Mouse (Mus musculus): ENCODE measurements around the gene Btg2. TPM values are rescaled to one million over a fixed set of nuclear protein-coding genes. Genes with fewer than 3 reads are reported as not detected.

The Btg2 gene
- polyA plus RNA-seq, 1 experiment from 2014 or later: 55.5 TPM

- Histone ChIP-seq H3K9ac (replicated peaks; ENCODE audit: low read depth, low read length) (0 out of 2 replicates have a peak overlapping the region, but pooled peaks have one; percentile 22), H3K4me3 (ENCODE audit: low read depth, low read length) (no peak overlapping the region), H3K36me3 (ENCODE audit: control insufficient read depth, insufficient read depth, low read length) (no peaks in the 10 kb centered on the region), H3K4me1 (ENCODE audit: control insufficient read depth, insufficient read depth, low read length) (peaks cover 14% of the 10 kb centered on the region), H3K27me3 (ENCODE audit: control insufficient read depth, insufficient read depth, low read length) (no peaks in the 10 kb centered on the region), H3K27ac (ENCODE audit: low read length) (no peak overlapping the region), H3K9me3 (ENCODE audit: control insufficient read depth, low read depth, low read length) (no peaks in the 10 kb centered on the region), H3K4me2 (replicated peaks; ENCODE audit: low read depth, low read length) (no peak overlapping the region)
- ATAC-seq (ENCODE audit: insufficient number of reproducible peaks, insufficient read depth, low FRiP score, low read depth): peak; percentile 53; the same call in 1 of the 2 replicates
- 49% methylated on average over 16 of the region's 16 CpGs for WGBS
Observed at GRCm38 (mm10) chr1:134086811-134087398, 8.0 kb upstream of the Btg2 start.

- Histone ChIP-seq H3K27ac (ENCODE audit: low read length) (no peak overlapping the region), H3K4me1 (ENCODE audit: control insufficient read depth, insufficient read depth, low read length) (peaks cover 14% of the 10 kb centered on the region), H3K9me3 (ENCODE audit: control insufficient read depth, low read depth, low read length) (no peaks in the 10 kb centered on the region), H3K9ac (replicated peaks; ENCODE audit: low read depth, low read length) (no peak overlapping the region), H3K4me2 (replicated peaks; ENCODE audit: low read depth, low read length) (no peak overlapping the region), H3K36me3 (ENCODE audit: control insufficient read depth, insufficient read depth, low read length) (no peaks in the 10 kb centered on the region), H3K27me3 (ENCODE audit: control insufficient read depth, insufficient read depth, low read length) (no peaks in the 10 kb centered on the region), H3K4me3 (ENCODE audit: low read depth, low read length) (no peak overlapping the region)
- ATAC-seq (ENCODE audit: insufficient number of reproducible peaks, insufficient read depth, low FRiP score, low read depth): no peak
- WGBS: 34% methylated on average over 3 of the region's 3 CpGs
Observed at GRCm38 (mm10) chr1:134086017-134086416, 7.1 kb upstream of the Btg2 start.

- Histone ChIP-seq H3K9me3 (ENCODE audit: control insufficient read depth, low read depth, low read length) (no peaks in the 10 kb centered on the region), H3K4me1 (ENCODE audit: control insufficient read depth, insufficient read depth, low read length) (peaks cover 17% of the 10 kb centered on the region), H3K9ac (replicated peaks; ENCODE audit: low read depth, low read length) (no peak overlapping the region), H3K4me2 (replicated peaks; ENCODE audit: low read depth, low read length) (no peak overlapping the region), H3K27ac (ENCODE audit: low read length) (no peak overlapping the region), H3K36me3 (ENCODE audit: control insufficient read depth, insufficient read depth, low read length) (no peaks in the 10 kb centered on the region), H3K27me3 (ENCODE audit: control insufficient read depth, insufficient read depth, low read length) (no peaks in the 10 kb centered on the region), H3K4me3 (ENCODE audit: low read depth, low read length) (no peak overlapping the region)
- 78% methylated on average over 3 of the region's 3 CpGs for WGBS
- no peak for ATAC-seq (ENCODE audit: insufficient number of reproducible peaks, insufficient read depth, low FRiP score, low read depth)
Observed at GRCm38 (mm10) chr1:134084128-134084527, 5.2 kb upstream of the Btg2 start.

- Histone ChIP-seq H3K4me3 (ENCODE audit: low read depth, low read length) (no peak overlapping the region), H3K27ac (ENCODE audit: low read length) (no peak overlapping the region), H3K27me3 (ENCODE audit: control insufficient read depth, insufficient read depth, low read length) (no peaks in the 10 kb centered on the region), H3K9me3 (ENCODE audit: control insufficient read depth, low read depth, low read length) (no peaks in the 10 kb centered on the region), H3K9ac (replicated peaks; ENCODE audit: low read depth, low read length) (no peak overlapping the region), H3K4me2 (replicated peaks; ENCODE audit: low read depth, low read length) (no peak overlapping the region), H3K36me3 (ENCODE audit: control insufficient read depth, insufficient read depth, low read length) (no peaks in the 10 kb centered on the region), H3K4me1 (ENCODE audit: control insufficient read depth, insufficient read depth, low read length) (peaks cover 17% of the 10 kb centered on the region)
- no peak for ATAC-seq (ENCODE audit: insufficient number of reproducible peaks, insufficient read depth, low FRiP score, low read depth)
- 78% methylated on average over 8 of the region's 8 CpGs for WGBS
Observed at GRCm38 (mm10) chr1:134083676-134084075, 4.8 kb upstream of the Btg2 start.

GRCm38 (mm10) chr1:134082987-134083516, 4.1 kb upstream of the Btg2 start:
- Histone ChIP-seq H3K4me1 (ENCODE audit: control insufficient read depth, insufficient read depth, low read length) (peaks cover 20% of the 10 kb centered on the region), H3K27me3 (ENCODE audit: control insufficient read depth, insufficient read depth, low read length) (no peaks in the 10 kb centered on the region), H3K36me3 (ENCODE audit: control insufficient read depth, insufficient read depth, low read length) (no peaks in the 10 kb centered on the region), H3K4me3 (ENCODE audit: low read depth, low read length) (no peak overlapping the region), H3K9me3 (ENCODE audit: control insufficient read depth, low read depth, low read length) (no peaks in the 10 kb centered on the region), H3K27ac (ENCODE audit: low read length) (no peak overlapping the region), H3K4me2 (replicated peaks; ENCODE audit: low read depth, low read length) (no peak overlapping the region), H3K9ac (replicated peaks; ENCODE audit: low read depth, low read length) (no peak overlapping the region)
- 50% methylated on average over 11 of the region's 11 CpGs for WGBS
- ATAC-seq (ENCODE audit: insufficient number of reproducible peaks, insufficient read depth, low FRiP score, low read depth): no peak

- H3K4me2 ChIP-seq (replicated peaks; ENCODE audit: low read depth, low read length): no peak overlapping the region
- WGBS: 83% methylated on average over 5 of the region's 5 CpGs
- ATAC-seq (ENCODE audit: insufficient number of reproducible peaks, insufficient read depth, low FRiP score, low read depth): no peak
- no peaks in the 10 kb centered on the region for H3K27me3 ChIP-seq (ENCODE audit: control insufficient read depth, insufficient read depth, low read length)
- H3K27ac ChIP-seq (ENCODE audit: low read length): no peak overlapping the region
- H3K4me3 ChIP-seq (ENCODE audit: low read depth, low read length): no peak overlapping the region
- peaks cover 9% of the 10 kb centered on the region; the same call in 1 of the 2 replicates for H3K36me3 ChIP-seq (ENCODE audit: control insufficient read depth, insufficient read depth, low read length)
- no peak overlapping the region for H3K9ac ChIP-seq (replicated peaks; ENCODE audit: low read depth, low read length)
- H3K4me1 ChIP-seq (ENCODE audit: control insufficient read depth, insufficient read depth, low read length): peaks cover 20% of the 10 kb centered on the region
- H3K9me3 ChIP-seq (ENCODE audit: control insufficient read depth, low read depth, low read length): no peaks in the 10 kb centered on the region
Observed at GRCm38 (mm10) chr1:134080881-134081450, 2.0 kb upstream of the Btg2 start.

- H3K27me3 ChIP-seq (ENCODE audit: control insufficient read depth, insufficient read depth, low read length): no peaks in the 10 kb centered on the region
- peaks cover 9% of the 10 kb centered on the region; the same call in 1 of the 2 replicates for H3K36me3 ChIP-seq (ENCODE audit: control insufficient read depth, insufficient read depth, low read length)
- H3K4me3 ChIP-seq (ENCODE audit: low read depth, low read length): no peak overlapping the region
- H3K27ac ChIP-seq (ENCODE audit: low read length): peak overlapping the region; percentile 78
- H3K9me3 ChIP-seq (ENCODE audit: control insufficient read depth, low read depth, low read length): no peaks in the 10 kb centered on the region
- WGBS: 77% methylated on average over 4 of the region's 4 CpGs
- no peak overlapping the region for H3K4me2 ChIP-seq (replicated peaks; ENCODE audit: low read depth, low read length)
- no peak for ATAC-seq (ENCODE audit: insufficient number of reproducible peaks, insufficient read depth, low FRiP score, low read depth)
- H3K4me1 ChIP-seq (ENCODE audit: control insufficient read depth, insufficient read depth, low read length): peaks cover 19% of the 10 kb centered on the region; the same call in 1 of the 2 replicates
- no peak overlapping the region for H3K9ac ChIP-seq (replicated peaks; ENCODE audit: low read depth, low read length)
Observed at GRCm38 (mm10) chr1:134080406-134080805, 1.5 kb upstream of the Btg2 start.

- Histone ChIP-seq H3K4me1 (ENCODE audit: control insufficient read depth, insufficient read depth, low read length) (peaks cover 22% of the 10 kb centered on the region; the same call in 1 of the 2 replicates), H3K36me3 (ENCODE audit: control insufficient read depth, insufficient read depth, low read length) (peaks cover 9% of the 10 kb centered on the region; the same call in 1 of the 2 replicates), H3K9me3 (ENCODE audit: control insufficient read depth, low read depth, low read length) (no peaks in the 10 kb centered on the region), H3K9ac (replicated peaks; ENCODE audit: low read depth, low read length) (0 out of 2 replicates have a peak overlapping the region, but pooled peaks have one; percentile 15), H3K27me3 (ENCODE audit: control insufficient read depth, insufficient read depth, low read length) (no peaks in the 10 kb centered on the region), H3K4me2 (replicated peaks; ENCODE audit: low read depth, low read length) (peak overlapping the region; percentile 76), H3K4me3 (ENCODE audit: low read depth, low read length) (peak overlapping the region; percentile 75), H3K27ac (ENCODE audit: low read length) (peak overlapping the region; percentile 91)
- ATAC-seq (ENCODE audit: insufficient number of reproducible peaks, insufficient read depth, low FRiP score, low read depth): peak; percentile 11
- WGBS: 5% methylated on average over 9 of the region's 9 CpGs
Observed at GRCm38 (mm10) chr1:134079477-134080163, 700 bp upstream of the Btg2 start.
